Mouse (Mus musculus) forebrain, postnatal 0 days (tissue): ENCODE data around the gene Hydin. TPM values are rescaled to one million over a fixed set of nuclear protein-coding genes. Genes with fewer than 3 reads are reported as not detected.

ENCODE experiments used
- ATAC-seq: fragments of 200-750 bp; cut with Nextera tagmentation; 2 replicates; pipeline ENCODE4 v1.8.0; 2017; ENCODE audit warnings: mild to moderate bottlenecking, moderate library complexity
- DNase-seq: peaks from one replicate; pipeline ENCODE4 v3.0.0-alpha.2; 2015
- H3K27ac ChIP-seq: fragments of 300-500 bp; sonication (generic); 2 replicates; pipeline ENCODE4 v1.5.1; 2014; ENCODE audit warnings: low read depth, mild to moderate bottlenecking, antibody characterized with exemption, low read length, moderate library complexity, mixed read lengths
- H3K27me3 ChIP-seq: fragments of 300-500 bp; sonication (generic); 2 replicates; pipeline ENCODE4 v1.6.1; 2014; ENCODE audit warnings: mild to moderate bottlenecking, low read length, mixed read lengths; ENCODE audit not compliant: insufficient read depth
- H3K36me3 ChIP-seq: fragments of 300-500 bp; sonication (generic); 2 replicates; pipeline ENCODE4 v1.6.1; 2014; ENCODE audit warnings: mild to moderate bottlenecking, moderate library complexity; ENCODE audit not compliant: insufficient read depth
- H3K4me1 ChIP-seq: fragments of 300-500 bp; sonication (generic); 2 replicates; pipeline ENCODE4 v1.6.1; 2014; ENCODE audit warnings: antibody characterized with exemption; ENCODE audit not compliant: insufficient read depth
- H3K4me2 ChIP-seq: fragments of 300-500 bp; sonication (generic); 2 replicates; pipeline ENCODE4 v1.6.1; 2014; ENCODE audit warnings: low read depth, mild to moderate bottlenecking, moderate library complexity
- H3K4me3 ChIP-seq: fragments of 300-500 bp; sonication (generic); 2 replicates; pipeline ENCODE4 v1.5.1; 2014; ENCODE audit warnings: low read depth, low read length, mixed read lengths
- H3K9ac ChIP-seq: fragments of 300-500 bp; sonication (generic); 2 replicates; pipeline ENCODE4 v1.6.1; 2014; ENCODE audit warnings: mild to moderate bottlenecking
- H3K9me3 ChIP-seq: fragments of 300-500 bp; sonication (generic); 2 replicates; pipeline ENCODE4 v1.6.1; 2016; ENCODE audit warnings: low read length
- CTCF ChIP-seq: sonication (generic); IDR thresholded peaks from 2 replicates; pipeline ENCODE4 v1.5.1; 2016; ENCODE audit warnings: antibody characterized with exemption, control low read depth, low read depth
- WGBS: fragments of 180-500 bp; shearing (Covaris S2); extraction: QIAGEN DNeasy Blood & Tissue Kit; methylation state at CpG from one replicate; pipeline ENCODE4 v1.1.7; 2014; 5-methylcytosine and 5-hydroxymethylcytosine counted together
- polyA plus RNA-seq: library from polyadenylated mRNA; unstranded; fragments of >200 nt; fragmentation: Nextera tagmentation; extraction: Ambion mirVana; gene quantifications from 2 replicates; pipeline ENCODE4 v1.2.1, GENCODE M21; 2015
- total RNA-seq: library from RNA; depleted of rRNA; stranded (reverse); fragments of >200 nt; gene quantifications from 2 replicates; pipeline ENCODE4 v1.2.3, GENCODE M21; 2014

The Hydin gene
- total and polyA plus RNA-seq, 2 experiments from 2014 or later = 0.63 to 1.0 TPM

DNA sequence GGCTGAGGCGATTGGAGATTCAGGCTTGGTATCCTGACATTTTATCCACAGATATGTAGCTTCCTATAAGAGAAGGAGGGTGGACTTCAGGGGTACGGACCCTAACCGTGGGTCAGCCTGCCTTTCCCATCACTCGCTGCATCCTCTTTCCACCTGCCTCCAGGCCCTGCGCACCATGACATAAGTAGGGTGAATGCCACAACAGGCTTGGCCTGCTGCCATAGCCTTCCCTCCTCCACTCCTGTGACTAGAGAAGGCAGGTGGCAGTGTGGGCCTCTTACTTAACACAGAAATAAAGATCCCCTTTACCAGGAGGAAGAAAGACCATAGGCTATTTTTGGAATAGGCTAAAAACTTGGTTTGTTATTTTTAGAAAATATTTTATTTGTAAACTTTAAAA lies 375.6 kb downstream of the Hydin start:
- ATAC-seq (no peak), DNase-seq (no peak)
- Histone ChIP-seq H3K27ac (no peak overlapping the region), H3K36me3 (peaks cover 43% of the 10 kb centered on the region), H3K4me2 (no peak overlapping the region), H3K27me3 (no peaks in the 10 kb centered on the region), H3K4me1 (no peaks in the 10 kb centered on the region), H3K4me3 (no peak overlapping the region), H3K9ac (no peak overlapping the region), H3K9me3 (no peaks in the 10 kb centered on the region)
- TF ChIP-seq CTCF = no peak
- 85% methylated on average over 5 of the region's 5 CpGs for WGBS

DNA sequence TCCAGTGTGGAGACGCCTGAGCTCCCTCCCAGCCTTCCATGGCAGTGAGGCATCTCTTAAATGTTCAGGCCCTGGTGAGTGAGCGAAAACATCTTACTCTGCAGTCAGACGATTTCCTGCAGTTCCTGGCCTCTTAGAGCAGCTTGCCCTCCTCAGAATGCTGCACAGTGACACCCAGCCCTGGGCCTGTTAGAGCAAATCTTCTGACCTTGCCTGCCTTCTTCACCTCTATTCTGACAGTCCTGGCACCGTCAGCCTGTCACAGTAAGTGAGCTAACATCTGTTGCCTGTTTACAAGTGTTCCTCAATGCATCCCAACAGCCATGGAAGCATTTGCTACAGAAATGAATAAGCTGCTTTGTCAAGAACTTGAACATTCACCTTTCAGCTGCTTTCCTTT lies 376.4 kb downstream of the Hydin start:
- WGBS = 70% methylated on average over 4 of the region's 4 CpGs
- Histone ChIP-seq H3K4me1 (no peaks in the 10 kb centered on the region), H3K36me3 (peaks cover 36% of the 10 kb centered on the region), H3K4me3 (no peak overlapping the region), H3K9me3 (no peaks in the 10 kb centered on the region), H3K4me2 (no peak overlapping the region), H3K9ac (no peak overlapping the region), H3K27ac (no peak overlapping the region), H3K27me3 (no peaks in the 10 kb centered on the region)
- TF ChIP-seq CTCF = no peak
- no peak for DNase-seq
- no peak for ATAC-seq

DNA sequence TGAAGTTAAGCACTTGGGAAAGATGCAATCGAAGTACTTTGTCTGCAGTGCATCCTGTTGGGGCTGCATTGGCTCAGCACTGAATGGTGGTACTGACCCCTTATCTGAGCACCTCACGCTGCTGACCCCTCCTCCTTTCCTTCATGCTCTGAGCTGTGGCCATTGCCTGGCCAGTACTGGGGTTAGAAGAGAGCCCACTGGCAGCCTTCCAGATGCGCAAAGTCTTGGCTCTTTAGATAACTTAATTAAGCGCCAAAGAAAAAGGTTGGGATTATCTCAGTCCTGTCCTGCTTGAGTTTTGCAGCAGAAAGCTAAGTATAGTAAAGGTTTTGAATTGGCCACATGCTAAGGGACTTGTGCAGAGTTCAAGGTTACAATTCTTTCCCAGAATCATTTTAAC lies 377.6 kb downstream of the Hydin start:
- no peak for TF ChIP-seq CTCF
- no peak for DNase-seq
- Histone ChIP-seq H3K9ac (no peak overlapping the region), H3K4me2 (no peak overlapping the region), H3K4me1 (no peaks in the 10 kb centered on the region), H3K27me3 (no peaks in the 10 kb centered on the region), H3K36me3 (peaks cover 34% of the 10 kb centered on the region), H3K9me3 (no peaks in the 10 kb centered on the region), H3K27ac (no peak overlapping the region), H3K4me3 (no peak overlapping the region)
- no peak for ATAC-seq
- 77% methylated on average over 4 of the region's 4 CpGs for WGBS

DNA sequence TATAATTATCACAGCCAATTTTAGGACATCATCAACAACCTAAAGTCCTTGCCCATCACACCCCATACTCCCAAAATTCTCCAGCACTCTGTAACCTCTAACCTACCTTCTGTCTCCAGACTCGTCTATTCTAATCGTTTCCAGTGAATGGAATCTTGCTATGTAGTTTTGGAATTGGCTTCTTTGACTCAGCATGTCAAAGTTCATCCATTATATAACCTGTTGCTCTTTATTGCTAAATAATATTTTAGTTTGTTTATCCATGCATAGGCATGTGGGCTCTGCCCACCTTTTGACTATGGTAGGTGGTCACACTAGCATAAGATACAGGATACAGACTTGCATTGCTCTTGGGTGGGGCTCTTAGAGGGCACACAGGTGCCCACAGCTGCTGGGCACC lies 378.1 kb downstream of the Hydin start:
- Histone ChIP-seq H3K36me3 (peaks cover 38% of the 10 kb centered on the region), H3K4me1 (no peaks in the 10 kb centered on the region), H3K4me2 (no peak overlapping the region), H3K27ac (no peak overlapping the region), H3K27me3 (no peaks in the 10 kb centered on the region), H3K4me3 (no peak overlapping the region), H3K9ac (no peak overlapping the region), H3K9me3 (no peaks in the 10 kb centered on the region)
- WGBS = 87% methylated on average over 2 of the region's 2 CpGs
- no peak for DNase-seq
- no peak for TF ChIP-seq CTCF
- no peak for ATAC-seq

DNA sequence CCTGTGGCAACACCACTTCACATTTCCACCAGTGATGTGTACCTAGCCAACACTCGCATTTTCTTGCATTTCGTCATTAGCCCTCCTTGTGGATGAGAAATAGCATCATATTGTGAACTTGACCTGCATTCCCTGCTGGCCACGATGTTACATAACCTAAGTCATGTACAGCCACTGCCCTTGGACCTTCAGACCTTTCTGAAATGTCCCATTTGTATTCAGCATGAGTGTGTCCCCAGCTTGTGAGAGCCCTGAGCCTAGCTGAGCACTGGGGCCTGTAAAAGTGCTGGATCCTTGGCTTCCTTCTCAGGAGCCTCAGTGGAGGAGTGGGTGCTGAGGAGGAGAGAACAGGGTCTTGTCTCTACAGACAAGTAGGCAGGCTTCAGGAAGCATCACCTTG lies 378.6 kb downstream of the Hydin start:
- no peak for TF ChIP-seq CTCF
- Histone ChIP-seq H3K4me2 (no peak overlapping the region), H3K4me1 (no peaks in the 10 kb centered on the region), H3K36me3 (peaks cover 42% of the 10 kb centered on the region), H3K9me3 (no peaks in the 10 kb centered on the region), H3K27ac (no peak overlapping the region), H3K4me3 (no peak overlapping the region), H3K27me3 (no peaks in the 10 kb centered on the region), H3K9ac (no peak overlapping the region)
- DNase-seq (no peak), ATAC-seq (no peak)
- 98% methylated on average over 3 of the region's 3 CpGs for WGBS

DNA sequence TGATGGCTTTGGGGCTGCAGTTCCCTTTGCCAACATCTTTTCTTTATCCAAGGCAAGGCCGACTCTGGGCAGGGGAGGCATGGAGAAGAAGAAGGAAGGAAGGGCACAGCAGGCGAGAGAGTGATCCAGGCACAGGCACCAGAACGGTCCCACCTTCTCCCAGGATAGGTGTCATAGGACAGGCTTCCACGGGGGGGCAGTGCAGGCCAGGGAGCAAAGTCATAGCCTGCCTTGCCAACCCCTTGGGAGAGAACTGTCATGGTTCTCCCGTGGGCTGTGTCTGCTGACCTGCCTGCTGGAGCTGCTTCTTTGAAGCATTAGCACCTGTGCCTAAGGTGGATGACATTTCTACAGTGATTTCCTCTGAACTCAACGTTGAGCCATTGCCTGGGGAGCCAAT lies 379.3 kb downstream of the Hydin start:
- peak; percentile 94 for TF ChIP-seq CTCF
- H3K4me2 ChIP-seq = no peak overlapping the region
- WGBS = 35% methylated on average over 6 of the region's 6 CpGs
- no peak overlapping the region for H3K4me3 ChIP-seq
- H3K27me3 ChIP-seq = no peaks in the 10 kb centered on the region
- no peak overlapping the region for H3K9ac ChIP-seq
- peaks cover 44% of the 10 kb centered on the region for H3K36me3 ChIP-seq
- no peaks in the 10 kb centered on the region for H3K4me1 ChIP-seq
- DNase-seq (peak; percentile 81), ATAC-seq (peak; percentile 94)
- H3K27ac ChIP-seq = no peak overlapping the region
- H3K9me3 ChIP-seq = no peaks in the 10 kb centered on the region

DNA sequence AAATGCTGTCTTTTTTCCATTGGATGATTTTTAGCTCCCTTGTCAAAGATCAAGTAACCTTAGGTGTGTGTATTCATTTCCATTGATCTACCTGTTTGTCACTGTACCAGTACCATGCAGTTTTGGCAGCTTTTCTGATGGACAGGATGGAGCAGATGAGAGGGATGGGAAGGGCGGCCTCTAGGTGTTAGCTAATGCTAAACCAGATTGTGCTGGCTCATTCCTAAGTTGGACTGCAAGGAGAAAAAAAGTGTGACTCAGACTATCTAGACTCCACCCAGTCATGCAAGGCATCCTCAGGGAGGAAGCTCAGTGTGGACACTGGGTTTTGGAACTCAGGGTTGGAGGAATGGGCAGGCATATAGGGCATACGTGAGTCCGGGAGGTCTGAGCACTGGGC lies 381.8 kb downstream of the Hydin start:
- Histone ChIP-seq H3K27me3 (no peaks in the 10 kb centered on the region), H3K4me3 (no peak overlapping the region), H3K4me1 (no peaks in the 10 kb centered on the region), H3K36me3 (peaks cover 40% of the 10 kb centered on the region), H3K4me2 (no peak overlapping the region), H3K27ac (no peak overlapping the region), H3K9ac (no peak overlapping the region), H3K9me3 (no peaks in the 10 kb centered on the region)
- no peak for ATAC-seq
- TF ChIP-seq CTCF = no peak
- DNase-seq = no peak
- 95% methylated on average over 3 of the region's 3 CpGs for WGBS

DNA sequence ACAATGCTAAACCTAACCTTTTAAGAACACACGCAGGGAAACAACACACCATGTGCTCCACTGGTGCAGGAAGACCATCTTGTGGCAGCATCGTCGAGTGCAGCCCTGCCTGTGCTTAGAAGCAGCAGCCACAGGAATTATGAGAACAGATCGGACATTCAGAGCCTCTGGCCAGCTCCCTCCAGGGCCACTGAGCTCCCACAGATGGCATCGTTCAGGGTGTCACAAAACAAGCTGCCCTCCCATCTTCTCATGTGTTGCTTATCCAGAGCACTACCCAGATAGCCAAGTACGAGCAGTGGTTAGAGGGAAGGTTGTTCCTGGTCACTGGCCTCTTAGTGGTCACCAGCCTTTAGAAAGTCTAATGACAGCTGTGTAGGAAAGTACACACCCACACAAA lies 382.5 kb downstream of the Hydin start:
- no peak for TF ChIP-seq CTCF
- peaks cover 37% of the 10 kb centered on the region for H3K36me3 ChIP-seq
- H3K4me2 ChIP-seq = no peak overlapping the region
- H3K27me3 ChIP-seq = no peaks in the 10 kb centered on the region
- no peak overlapping the region for H3K9ac ChIP-seq
- no peak overlapping the region for H3K4me3 ChIP-seq
- no peak for ATAC-seq
- 88% methylated on average over 6 of the region's 6 CpGs for WGBS
- H3K4me1 ChIP-seq = no peaks in the 10 kb centered on the region
- DNase-seq = no peak
- no peaks in the 10 kb centered on the region for H3K9me3 ChIP-seq
- no peak overlapping the region for H3K27ac ChIP-seq
